Mouse (Mus musculus) right cerebral cortex, postnatal 10 days (tissue): ENCODE data around the gene Snrnp27.

ENCODE experiments used
- DNase-seq, 2 experiments: peaks; one replicate each; pipeline ENCODE4 v3.0.0; 2021; ENCODE audit warnings: low spot score in 2 of 2

The Snrnp27 gene

GRCm38 (mm10) chr6:86665076-86665475, 19.2 kb downstream of the Snrnp27 start:
- DNase-seq = no peak

- DNase-seq = no peak
Measured at GRCm38 (mm10) chr6:86660161-86660877, 24.0 kb downstream of the Snrnp27 start.

DNA sequence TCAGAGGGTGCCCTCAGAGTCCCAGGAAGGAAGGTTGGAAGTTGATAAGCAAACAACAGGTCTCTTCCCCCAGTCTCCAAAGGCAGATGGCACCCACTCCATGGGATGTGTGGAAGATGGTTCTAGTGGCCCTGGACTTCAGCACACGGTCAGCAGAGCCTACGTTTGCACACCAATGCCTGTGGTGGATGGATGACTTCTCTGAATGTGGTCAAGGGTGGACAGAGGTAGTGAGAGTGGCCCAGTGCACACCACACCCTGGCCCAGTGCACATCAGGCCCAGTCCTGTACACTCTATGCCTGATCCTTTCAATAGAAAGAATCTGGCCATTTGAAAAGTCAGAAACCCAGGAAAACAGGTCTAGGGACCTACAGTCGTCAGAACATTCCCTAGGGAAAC, 25.8 kb downstream of the Snrnp27 start:
- no peak for DNase-seq

DNA sequence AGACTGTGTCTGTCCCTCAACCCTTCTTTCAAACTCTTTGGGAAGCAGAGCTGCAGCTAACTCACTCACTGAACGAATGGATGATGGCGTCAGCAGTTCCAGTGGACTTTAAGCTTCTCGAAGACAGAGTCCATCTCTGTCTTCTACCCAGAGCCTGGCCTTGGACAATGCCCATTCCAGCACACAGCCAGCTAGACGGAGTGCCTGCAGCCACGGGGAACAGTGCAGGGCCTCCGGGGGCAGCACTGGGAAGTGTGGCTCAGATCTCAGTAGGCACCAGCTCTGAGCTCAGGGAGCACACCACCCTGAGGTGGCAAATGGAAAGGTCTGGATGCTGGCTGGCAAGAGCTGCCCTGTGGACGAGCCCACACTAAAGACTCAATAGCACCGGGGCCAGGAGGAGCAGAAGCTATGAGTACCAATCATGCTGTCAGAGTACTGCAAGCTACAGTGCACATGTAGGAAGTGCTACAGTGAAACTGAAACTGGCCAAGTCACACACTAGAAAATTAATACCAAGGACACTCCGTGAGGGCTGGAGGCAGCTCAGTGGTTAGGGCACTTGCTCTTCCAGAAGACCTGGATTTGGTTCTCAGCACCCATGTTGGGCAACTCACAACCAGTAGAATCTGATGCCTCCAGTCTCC, 29.9 kb downstream of the Snrnp27 start:
- no peak for DNase-seq

- no peak for DNase-seq
Measured at GRCm38 (mm10) chr6:86653026-86653425, 31.3 kb downstream of the Snrnp27 start.

- no peak for DNase-seq
Measured at GRCm38 (mm10) chr6:86646143-86646542, 38.2 kb downstream of the Snrnp27 start.

- no peak for DNase-seq
Measured at GRCm38 (mm10) chr6:86645551-86645950, 38.8 kb downstream of the Snrnp27 start.

DNA sequence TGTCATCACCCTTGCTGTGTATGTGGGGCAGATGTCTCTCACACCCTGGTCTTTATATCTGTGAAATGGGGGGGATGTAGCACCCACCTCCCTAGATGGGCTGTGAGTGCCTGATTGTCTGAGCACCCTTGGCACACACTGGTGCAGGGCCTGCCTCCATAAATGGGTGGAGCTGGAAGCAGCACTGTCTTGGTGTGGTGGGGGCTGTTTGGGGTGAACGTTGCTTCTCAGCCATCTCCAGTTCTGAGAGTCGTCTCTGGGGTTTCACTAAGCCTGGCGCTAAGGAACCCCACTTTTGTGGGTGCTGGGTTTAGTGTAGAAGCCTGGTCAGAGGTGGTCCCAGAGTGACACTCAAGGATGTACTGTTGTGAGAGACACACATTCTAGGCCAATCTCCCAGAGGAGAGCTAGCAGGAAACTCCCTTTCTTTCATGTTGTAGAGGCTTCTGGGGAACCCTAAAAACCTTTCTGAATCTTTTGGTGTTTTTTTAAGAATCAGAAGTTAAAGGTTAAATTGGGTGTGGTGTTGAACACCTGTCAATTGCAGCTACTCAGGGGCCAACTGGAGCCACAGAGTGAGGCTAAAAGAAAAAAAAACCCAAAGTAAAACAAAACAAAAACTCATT, 39.4 kb downstream of the Snrnp27 start:
- no peak for DNase-seq

DNA sequence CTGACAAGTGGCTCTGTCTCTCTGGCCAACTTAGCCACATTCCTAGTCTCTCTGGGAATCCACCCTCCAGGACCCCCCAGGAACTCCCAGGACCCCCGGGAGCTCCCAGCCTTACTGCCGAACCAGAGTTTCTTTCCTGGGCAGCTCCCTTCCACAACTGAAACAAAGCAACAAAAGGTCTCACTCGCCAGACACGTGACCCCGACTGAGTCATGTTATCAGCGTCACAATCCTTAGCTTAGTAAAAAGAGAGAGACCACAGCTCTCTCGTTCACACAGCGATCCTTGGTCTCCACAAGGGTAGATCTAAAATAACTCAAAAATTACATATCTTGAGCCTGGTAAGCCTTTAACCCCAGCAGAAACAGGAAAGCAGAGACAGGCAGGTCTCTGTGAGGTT, 42.6 kb downstream of the Snrnp27 start:
- DNase-seq = no peak

- DNase-seq = no peak
Measured at GRCm38 (mm10) chr6:86640776-86641175, 43.5 kb downstream of the Snrnp27 start.

DNA sequence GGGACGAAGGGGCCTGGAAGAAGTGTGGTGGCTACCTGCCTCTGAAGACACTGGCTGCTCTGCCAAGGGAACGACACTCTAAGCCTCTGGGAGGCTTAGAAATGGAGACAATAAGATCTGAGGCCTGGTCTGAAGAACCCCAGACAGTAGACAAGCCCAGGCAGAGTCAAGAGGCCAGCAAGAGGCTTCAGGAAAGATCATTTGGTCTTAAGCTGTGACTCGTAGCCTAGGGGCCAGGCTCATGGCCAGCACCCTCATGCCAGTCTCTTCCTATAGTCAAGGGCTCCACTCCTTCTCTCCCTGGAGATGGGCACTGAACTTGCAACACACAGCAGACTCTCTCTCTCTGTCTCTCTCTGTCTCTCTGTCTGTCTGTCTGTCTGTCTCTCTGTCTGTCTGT, 44.2 kb downstream of the Snrnp27 start:
- DNase-seq = no peak

DNA sequence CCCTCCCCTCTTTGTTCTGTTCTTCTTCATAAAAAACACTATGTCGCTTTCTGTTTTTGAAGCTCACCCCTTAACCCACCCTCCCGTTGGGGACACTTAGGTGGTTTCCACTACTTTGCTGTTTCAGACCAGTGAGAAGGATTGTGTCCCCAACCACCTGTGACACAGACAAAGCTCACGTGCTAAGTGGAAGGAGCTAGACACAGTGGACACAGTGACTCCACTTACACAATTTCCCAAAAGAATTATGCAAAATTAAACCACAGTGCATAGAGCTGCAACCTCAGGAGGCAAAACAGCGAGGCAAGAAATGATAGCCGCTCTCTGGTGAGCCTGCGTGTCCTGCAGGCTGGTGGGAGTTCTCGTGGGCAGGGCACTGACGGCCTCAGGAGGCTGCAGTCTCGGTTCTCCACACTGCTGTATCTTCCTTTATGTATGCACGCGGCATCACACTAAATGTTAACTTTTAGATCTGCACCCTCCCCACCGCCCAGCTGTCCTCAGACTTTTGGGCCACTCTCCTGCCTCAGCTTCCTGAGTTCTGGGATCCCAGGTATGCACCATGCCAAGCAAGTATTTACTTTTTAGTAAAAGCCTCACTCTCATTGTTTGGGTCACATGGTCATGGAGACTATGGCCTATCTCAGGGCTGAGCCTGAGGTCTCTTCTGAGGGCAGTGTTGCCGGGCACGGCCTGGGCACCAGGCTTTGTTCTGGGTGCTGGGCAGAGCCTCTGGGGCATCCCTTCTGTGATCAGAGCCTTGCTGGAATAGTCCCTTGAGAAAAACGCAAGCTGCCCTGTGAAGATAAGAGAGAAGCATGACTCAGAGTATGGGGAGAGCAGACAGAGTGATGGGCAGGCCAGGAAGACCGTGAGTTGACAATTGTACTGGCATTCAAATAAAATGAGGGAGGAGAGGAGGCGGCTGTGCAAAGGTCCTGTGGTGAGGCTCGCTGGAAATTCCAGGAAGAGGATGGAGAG, 44.9 kb downstream of the Snrnp27 start:
- DNase-seq = no peak

GRCm38 (mm10) chr6:86638434-86638833, 45.9 kb downstream of the Snrnp27 start:
- no peak for DNase-seq

- DNase-seq = no peak
Measured at GRCm38 (mm10) chr6:86637860-86638259, 46.5 kb downstream of the Snrnp27 start.

DNA sequence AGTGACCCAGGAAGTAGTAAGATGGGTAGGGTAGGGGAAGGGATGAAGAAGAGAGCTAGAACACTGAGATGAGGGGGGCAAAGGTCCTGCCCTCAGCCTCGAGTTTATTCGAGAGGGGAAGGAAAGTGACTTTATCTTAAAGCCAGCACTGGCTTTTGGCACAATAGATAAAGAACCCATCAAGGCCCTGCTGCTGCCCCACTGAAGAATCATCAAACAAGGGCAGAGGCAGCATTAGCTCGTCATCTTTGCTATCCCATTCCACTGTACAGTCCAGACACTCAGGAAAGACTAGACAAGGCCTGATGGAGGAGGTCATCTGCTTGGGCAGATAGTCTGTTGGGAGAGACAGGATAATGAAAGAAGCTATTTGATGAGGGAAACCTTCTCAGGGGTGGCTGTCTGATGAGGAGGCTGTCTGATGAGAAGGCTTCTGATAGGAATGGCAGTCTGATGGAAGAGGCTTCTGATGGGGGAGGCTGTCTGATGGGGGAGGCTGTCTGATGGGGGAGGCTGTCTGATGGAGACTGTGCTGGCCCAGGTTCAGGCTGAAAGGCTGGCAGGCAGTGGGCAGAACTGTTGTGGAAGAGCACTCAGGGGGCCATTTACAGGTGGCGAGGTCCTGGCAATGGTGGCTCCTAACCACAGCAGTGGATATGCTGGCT, 47.0 kb downstream of the Snrnp27 start:
- no peak for DNase-seq

DNA sequence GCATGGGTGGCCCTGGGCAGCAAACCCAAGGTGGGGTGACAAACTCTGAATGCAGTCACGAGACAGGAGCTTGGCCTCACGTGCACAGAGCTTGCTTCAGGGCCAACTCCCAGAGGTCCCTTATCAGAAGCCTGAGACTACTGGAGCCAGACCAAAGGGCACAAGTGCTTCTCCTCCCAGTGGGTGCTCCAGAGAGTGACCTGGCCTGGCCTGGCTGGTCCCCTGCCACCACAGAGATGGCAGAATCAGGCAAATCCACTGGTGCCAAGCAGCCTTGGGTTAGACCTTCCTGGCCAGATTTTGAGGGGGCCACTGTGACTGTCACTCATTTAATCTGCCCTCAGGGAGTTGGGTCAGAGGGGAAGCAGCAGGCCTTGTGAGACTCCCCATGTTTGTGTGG, 47.8 kb downstream of the Snrnp27 start:
- DNase-seq = no peak

GRCm38 (mm10) chr6:86630141-86630540, 54.2 kb downstream of the Snrnp27 start:
- peak in 1 of 2 experiments; percentile 45 for DNase-seq

DNA sequence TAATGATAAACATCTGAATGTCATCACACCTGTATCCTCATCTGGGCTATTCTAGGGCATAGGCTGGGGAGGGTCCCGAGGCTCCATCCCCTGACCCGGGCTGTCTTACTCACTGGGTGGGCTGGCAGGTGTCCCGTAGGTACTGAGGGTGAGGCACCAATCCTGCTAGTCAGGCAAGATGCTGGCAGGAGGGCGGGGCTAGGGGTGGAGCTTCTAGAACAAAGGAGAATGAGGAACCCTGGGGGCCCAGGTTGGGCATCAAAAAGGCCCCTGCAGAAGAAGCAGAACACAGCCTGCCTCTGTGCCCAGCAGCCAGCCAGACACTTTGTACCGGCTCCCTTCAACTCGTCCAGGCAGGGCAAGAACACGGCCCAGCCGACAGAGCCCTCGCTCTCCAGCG, 56.4 kb downstream of the Snrnp27 start, which contains the start of gene Asprv1:
Gene Asprv1 (plus strand): TSS at position 219 of the 400 bp plus-strand sequence.
- no peak for DNase-seq
